Mouse (Mus musculus): ENCODE measurements at regions not wholly inside any gene's neighbourhood (a gene's known extent, or its start where the extent isn't known, plus 50 kb on each side); places are given as distances from the start of the nearest gene placed in this dataset.

DNA sequence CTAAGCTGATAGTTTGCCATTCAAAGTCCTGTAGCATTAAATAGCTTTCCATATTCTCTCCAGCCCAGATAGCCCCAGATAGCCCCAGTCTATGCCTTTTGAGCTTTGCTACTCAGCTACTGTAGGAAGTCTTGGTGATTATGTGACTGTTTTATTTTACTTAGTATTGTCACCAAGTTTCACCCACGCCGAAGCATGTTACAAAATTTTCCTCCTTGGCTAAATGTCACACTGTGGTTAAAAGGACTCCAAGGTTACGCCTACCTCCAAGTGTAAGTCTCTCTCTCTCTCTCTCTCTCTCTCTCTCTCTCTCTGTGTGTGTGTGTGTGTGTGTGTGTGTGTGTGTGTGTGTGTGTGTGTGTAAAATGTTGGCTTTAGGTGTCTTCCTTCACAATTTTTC is 270.2 kb upstream of the Rnaseh2b start:
- H3K4me3 ChIP-seq (ENCODE audit: low read depth, low read length) = no peak overlapping the region
- peaks cover 14% of the 10 kb centered on the region for H3K27me3 ChIP-seq (ENCODE audit: insufficient read depth, low read length)
- DNase-seq (ENCODE audit: low spot score) (no peak), ATAC-seq (ENCODE audit: extremely low read depth, insufficient number of reproducible peaks, low FRiP score, poor library complexity, severe bottlenecking) (no peak)
- TF ChIP-seq GATA2 (IDR thresholded peaks at IDR 0.05; ENCODE audit: borderline replicate concordance, low read depth, low read length) (no peak), POLR2AphosphoS5 (IDR thresholded peaks at IDR 0.05; ENCODE audit: insufficient replicate concordance, low read depth, low read length) (no peak), GATA1 (IDR thresholded peaks at IDR 0.05; ENCODE audit: borderline replicate concordance, low read length) (no peak), TAL1 (conservative IDR thresholded peaks at IDR 0.05; ENCODE audit: low read depth, low read length) (no peak), CTCF (IDR thresholded peaks at IDR 0.05; ENCODE audit: low read depth, low read length) (no peak)
- no peaks in the 10 kb centered on the region for H3K36me3 ChIP-seq (replicated peaks)
- no peaks in the 10 kb centered on the region for H3K9me3 ChIP-seq (replicated peaks)
- H3K4me1 ChIP-seq (ENCODE audit: insufficient read depth, low read depth, low read length) = no peaks in the 10 kb centered on the region

DNA sequence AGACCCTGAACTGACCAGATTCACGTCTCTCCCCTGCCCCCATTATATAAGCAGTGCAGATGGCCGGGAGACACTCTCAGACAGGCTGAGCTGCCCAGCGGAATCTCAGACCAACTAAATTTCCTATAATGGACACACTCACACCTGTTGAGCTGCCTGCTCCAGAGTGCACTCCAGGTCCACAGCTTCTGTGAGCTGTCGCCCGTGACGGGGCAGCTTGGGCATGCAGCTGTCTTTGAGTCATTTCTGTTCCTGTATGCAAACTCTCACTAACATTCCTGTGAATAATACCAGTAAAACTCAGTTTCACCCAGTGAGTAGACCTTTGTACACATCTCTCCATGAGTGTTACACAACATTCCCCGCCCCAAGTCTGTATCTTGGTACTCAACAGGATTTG is 269.4 kb upstream of the Rnaseh2b start:
- TF ChIP-seq GATA1 (IDR thresholded peaks at IDR 0.05; ENCODE audit: borderline replicate concordance, low read length) = no peak
- TF ChIP-seq POLR2AphosphoS5 (IDR thresholded peaks at IDR 0.05; ENCODE audit: insufficient replicate concordance, low read depth, low read length) = no peak
- TF ChIP-seq TAL1 (conservative IDR thresholded peaks at IDR 0.05; ENCODE audit: low read depth, low read length) = no peak
- no peak for TF ChIP-seq CTCF (IDR thresholded peaks at IDR 0.05; ENCODE audit: low read depth, low read length)
- no peak for TF ChIP-seq GATA2 (IDR thresholded peaks at IDR 0.05; ENCODE audit: borderline replicate concordance, low read depth, low read length)
- no peak for ATAC-seq (ENCODE audit: extremely low read depth, insufficient number of reproducible peaks, low FRiP score, poor library complexity, severe bottlenecking)
- Histone ChIP-seq H3K27me3 (ENCODE audit: insufficient read depth, low read length) (peaks cover 14% of the 10 kb centered on the region), H3K36me3 (replicated peaks) (no peaks in the 10 kb centered on the region), H3K4me1 (ENCODE audit: insufficient read depth, low read depth, low read length) (no peaks in the 10 kb centered on the region), H3K4me3 (ENCODE audit: low read depth, low read length) (no peak overlapping the region), H3K9me3 (replicated peaks) (no peaks in the 10 kb centered on the region)
- DNase-seq (ENCODE audit: low spot score) = no peak

DNA sequence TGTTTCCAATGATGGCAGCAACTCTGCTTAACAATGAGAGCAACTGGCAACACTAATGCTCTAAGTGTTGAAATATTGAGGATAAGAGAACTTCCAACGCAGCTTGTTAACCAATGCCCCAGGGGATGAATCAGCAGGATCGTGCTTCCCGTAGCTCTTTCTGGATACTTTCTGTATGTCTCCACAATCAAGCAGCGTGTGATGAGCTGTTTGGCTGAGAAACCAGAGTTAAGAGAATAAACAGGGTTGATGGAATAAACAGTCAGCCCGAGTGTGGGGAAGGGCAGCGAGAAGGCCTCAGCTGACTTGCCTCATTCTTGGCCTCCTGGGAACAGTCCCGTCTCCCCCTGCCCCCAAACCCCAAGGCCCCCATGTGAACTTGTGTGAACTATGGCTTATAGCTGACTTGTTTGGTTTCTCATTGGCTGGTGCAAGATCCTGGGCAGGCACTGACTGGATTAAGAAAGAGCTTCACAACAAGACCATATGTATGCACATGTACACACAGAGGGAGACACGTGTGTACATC is 264.6 kb upstream of the Rnaseh2b start:
- Histone ChIP-seq H3K27me3 (ENCODE audit: insufficient read depth, low read length) (peaks cover 22% of the 10 kb centered on the region), H3K4me1 (ENCODE audit: insufficient read depth, low read depth, low read length) (no peaks in the 10 kb centered on the region), H3K36me3 (replicated peaks) (no peaks in the 10 kb centered on the region), H3K9me3 (replicated peaks) (no peaks in the 10 kb centered on the region), H3K4me3 (ENCODE audit: low read depth, low read length) (no peak overlapping the region)
- DNase-seq (ENCODE audit: low spot score) (no peak), ATAC-seq (ENCODE audit: extremely low read depth, insufficient number of reproducible peaks, low FRiP score, poor library complexity, severe bottlenecking) (no peak)
- TF ChIP-seq POLR2AphosphoS5 (IDR thresholded peaks at IDR 0.05; ENCODE audit: insufficient replicate concordance, low read depth, low read length) (no peak), CTCF (IDR thresholded peaks at IDR 0.05; ENCODE audit: low read depth, low read length) (no peak), TAL1 (conservative IDR thresholded peaks at IDR 0.05; ENCODE audit: low read depth, low read length) (no peak), GATA2 (IDR thresholded peaks at IDR 0.05; ENCODE audit: borderline replicate concordance, low read depth, low read length) (no peak), GATA1 (IDR thresholded peaks at IDR 0.05; ENCODE audit: borderline replicate concordance, low read length) (no peak)

GRCm38 (mm10) chr14:62030059-62030458 is 262.3 kb upstream of the Rnaseh2b start:
- TF ChIP-seq POLR2AphosphoS5 (IDR thresholded peaks at IDR 0.05; ENCODE audit: insufficient replicate concordance, low read depth, low read length) (no peak), TAL1 (conservative IDR thresholded peaks at IDR 0.05; ENCODE audit: low read depth, low read length) (no peak), GATA2 (IDR thresholded peaks at IDR 0.05; ENCODE audit: borderline replicate concordance, low read depth, low read length) (no peak), GATA1 (IDR thresholded peaks at IDR 0.05; ENCODE audit: borderline replicate concordance, low read length) (no peak), CTCF (IDR thresholded peaks at IDR 0.05; ENCODE audit: low read depth, low read length) (no peak)
- H3K4me1 ChIP-seq (ENCODE audit: insufficient read depth, low read depth, low read length) = no peaks in the 10 kb centered on the region
- H3K9me3 ChIP-seq (replicated peaks) = no peaks in the 10 kb centered on the region
- peaks cover 16% of the 10 kb centered on the region for H3K27me3 ChIP-seq (ENCODE audit: insufficient read depth, low read length)
- no peaks in the 10 kb centered on the region for H3K36me3 ChIP-seq (replicated peaks)
- ATAC-seq (ENCODE audit: extremely low read depth, insufficient number of reproducible peaks, low FRiP score, poor library complexity, severe bottlenecking) = no peak
- no peak overlapping the region for H3K4me3 ChIP-seq (ENCODE audit: low read depth, low read length)
- no peak for DNase-seq (ENCODE audit: low spot score)

DNA sequence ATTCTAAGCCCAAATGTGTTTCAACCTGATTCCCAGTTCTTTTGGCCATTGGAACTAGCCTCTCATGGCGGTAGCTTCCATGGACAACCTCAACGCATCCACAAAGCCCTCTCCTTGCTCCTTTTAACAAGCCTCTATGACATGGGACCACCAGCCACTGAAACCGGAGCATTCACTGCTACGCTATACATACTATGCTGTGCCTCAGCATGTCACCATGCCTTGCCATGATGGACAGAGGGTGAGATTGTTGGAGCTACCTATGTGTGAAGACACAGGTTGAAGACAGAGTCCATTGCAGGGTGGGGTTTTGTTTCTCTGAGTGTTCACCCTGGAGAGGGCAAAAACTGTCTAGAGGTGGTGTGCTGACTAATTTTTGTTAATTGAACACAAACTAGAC is 258.7 kb upstream of the Rnaseh2b start:
- TF ChIP-seq GATA1 (IDR thresholded peaks at IDR 0.05; ENCODE audit: borderline replicate concordance, low read length) (no peak), TAL1 (conservative IDR thresholded peaks at IDR 0.05; ENCODE audit: low read depth, low read length) (no peak), CTCF (IDR thresholded peaks at IDR 0.05; ENCODE audit: low read depth, low read length) (no peak), GATA2 (IDR thresholded peaks at IDR 0.05; ENCODE audit: borderline replicate concordance, low read depth, low read length) (no peak), POLR2AphosphoS5 (IDR thresholded peaks at IDR 0.05; ENCODE audit: insufficient replicate concordance, low read depth, low read length) (no peak)
- H3K27me3 ChIP-seq (ENCODE audit: insufficient read depth, low read length) = peaks cover 11% of the 10 kb centered on the region
- no peaks in the 10 kb centered on the region for H3K9me3 ChIP-seq (replicated peaks)
- no peaks in the 10 kb centered on the region for H3K36me3 ChIP-seq (replicated peaks)
- DNase-seq (ENCODE audit: low spot score) (no peak), ATAC-seq (ENCODE audit: extremely low read depth, insufficient number of reproducible peaks, low FRiP score, poor library complexity, severe bottlenecking) (no peak)
- no peak overlapping the region for H3K4me3 ChIP-seq (ENCODE audit: low read depth, low read length)
- peaks cover 17% of the 10 kb centered on the region for H3K4me1 ChIP-seq (ENCODE audit: insufficient read depth, low read depth, low read length)

DNA sequence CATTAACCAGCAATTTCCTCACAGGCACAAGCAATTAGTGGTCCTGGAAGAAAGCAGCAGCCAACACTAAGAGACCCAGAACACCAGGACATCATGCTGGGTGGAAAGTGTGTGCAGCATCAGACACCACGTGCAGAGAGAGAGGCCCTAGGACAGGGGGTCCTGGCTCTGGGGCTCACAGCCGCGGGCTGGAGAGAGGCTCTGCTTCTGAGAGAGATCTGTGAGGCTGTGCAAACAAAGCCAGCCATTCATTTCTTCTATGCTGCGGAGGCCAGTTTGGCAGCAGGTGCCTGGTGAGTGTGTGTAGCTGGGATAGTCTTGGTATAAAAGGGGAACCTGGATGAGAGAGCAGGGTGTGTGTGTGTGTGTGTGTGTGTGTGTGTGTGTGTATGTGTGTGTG is 257.7 kb upstream of the Rnaseh2b start:
- no peak for ATAC-seq (ENCODE audit: extremely low read depth, insufficient number of reproducible peaks, low FRiP score, poor library complexity, severe bottlenecking)

More for the DNA sequence above, 257.7 kb upstream of the Rnaseh2b start:
- no peak for TF ChIP-seq CTCF (IDR thresholded peaks at IDR 0.05; ENCODE audit: low read depth, low read length)
- no peak for TF ChIP-seq POLR2AphosphoS5 (IDR thresholded peaks at IDR 0.05; ENCODE audit: insufficient replicate concordance, low read depth, low read length)
- TF ChIP-seq TAL1 (conservative IDR thresholded peaks at IDR 0.05; ENCODE audit: low read depth, low read length) = no peak
- no peak for TF ChIP-seq GATA2 (IDR thresholded peaks at IDR 0.05; ENCODE audit: borderline replicate concordance, low read depth, low read length)
- TF ChIP-seq GATA1 (IDR thresholded peaks at IDR 0.05; ENCODE audit: borderline replicate concordance, low read length) = no peak
- DNase-seq (ENCODE audit: low spot score) = no peak
- Histone ChIP-seq H3K27me3 (ENCODE audit: insufficient read depth, low read length) (peaks cover 11% of the 10 kb centered on the region), H3K9me3 (replicated peaks) (no peaks in the 10 kb centered on the region), H3K4me3 (ENCODE audit: low read depth, low read length) (no peak overlapping the region), H3K4me1 (ENCODE audit: insufficient read depth, low read depth, low read length) (peaks cover 17% of the 10 kb centered on the region), H3K36me3 (replicated peaks) (no peaks in the 10 kb centered on the region)

Measured in G1E (cell line).